Mouse (Mus musculus): ENCODE measurements at regions not wholly inside any gene's neighbourhood (a gene's known extent, or its start where the extent isn't known, plus 50 kb on each side); places are given as distances from the start of the nearest gene placed in this dataset.

GRCm38 (mm10) chr9:115361191-115361590 is 51.0 kb upstream of the Stt3b start:
- no peak for DNase-seq

DNA sequence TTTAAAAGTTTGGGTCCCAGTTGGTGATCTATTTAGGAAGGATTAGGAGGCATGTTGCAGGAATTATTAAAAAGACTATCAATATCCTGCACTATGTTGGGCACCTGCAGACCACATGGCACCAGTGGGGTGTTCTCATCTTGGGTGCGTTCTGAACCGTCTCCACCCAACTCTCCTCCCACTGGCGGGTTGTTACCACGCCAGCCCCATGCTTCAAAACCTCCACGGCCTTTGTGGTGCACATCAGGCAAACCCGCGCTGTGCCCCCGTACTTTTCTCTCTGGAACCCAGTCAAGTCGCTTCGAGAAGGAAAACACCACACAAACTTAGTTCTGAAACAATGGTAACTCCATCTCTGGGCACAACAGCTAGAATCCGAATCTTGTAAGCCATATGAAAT is 51.7 kb upstream of the Stt3b start:
- DNase-seq = no peak

GRCm38 (mm10) chr9:115362486-115362885 is 52.3 kb upstream of the Stt3b start:
- no peak for DNase-seq

- DNase-seq = peak in 1 of 2 experiments; percentile 5
These were observed 55.0 kb upstream of the Stt3b start for GRCm38 (mm10) chr9:115364919-115365861.

GRCm38 (mm10) chr9:115367808-115368207 is 57.6 kb upstream of the Stt3b start:
- no peak for DNase-seq

GRCm38 (mm10) chr9:115380276-115380675 is 70.1 kb upstream of the Stt3b start:
- DNase-seq = peak; percentile 17 to 35

GRCm38 (mm10) chr9:115382824-115383475 is 72.7 kb upstream of the Stt3b start:
- DNase-seq = no peak

DNA sequence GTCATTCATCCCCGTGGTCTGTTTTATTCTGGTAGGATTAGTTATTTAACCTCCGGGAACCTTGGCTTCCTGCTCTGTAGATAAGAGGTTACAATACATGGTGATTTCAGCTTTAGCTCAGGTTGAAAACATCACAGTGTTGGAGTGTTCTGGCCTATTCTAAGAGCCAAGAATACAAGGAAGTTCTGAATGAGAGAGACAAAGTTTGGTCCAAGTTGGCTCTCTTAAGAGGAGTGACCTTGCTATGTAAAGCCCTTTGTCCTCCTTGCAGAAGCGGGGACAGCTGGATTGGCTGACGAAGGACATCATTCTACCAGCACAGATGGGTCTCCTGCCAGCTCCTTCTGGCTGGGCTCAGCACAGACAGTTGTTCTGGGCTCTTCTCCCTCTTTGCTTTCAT is 73.7 kb upstream of the Stt3b start:
- no peak for DNase-seq

GRCm38 (mm10) chr9:115384345-115384744 is 74.1 kb upstream of the Stt3b start:
- DNase-seq = no peak

- DNase-seq = no peak
These were observed 77.5 kb upstream of the Stt3b start for GRCm38 (mm10) chr9:115387471-115388360.

- no peak for DNase-seq
These were observed 78.1 kb upstream of the Stt3b start for GRCm38 (mm10) chr9:115388361-115388759.

- no peak for DNase-seq
These were observed 78.9 kb upstream of the Stt3b start for GRCm38 (mm10) chr9:115389082-115389481.

- peak; percentile 47 to 61 for DNase-seq
These were observed 80.7 kb upstream of the Stt3b start for GRCm38 (mm10) chr9:115390880-115391281.

- DNase-seq = no peak
These were observed 85.3 kb upstream of the Stt3b start for GRCm38 (mm10) chr9:115395511-115395910.

GRCm38 (mm10) chr9:115400461-115400860 is 90.2 kb upstream of the Stt3b start:
- DNase-seq = no peak

DNA sequence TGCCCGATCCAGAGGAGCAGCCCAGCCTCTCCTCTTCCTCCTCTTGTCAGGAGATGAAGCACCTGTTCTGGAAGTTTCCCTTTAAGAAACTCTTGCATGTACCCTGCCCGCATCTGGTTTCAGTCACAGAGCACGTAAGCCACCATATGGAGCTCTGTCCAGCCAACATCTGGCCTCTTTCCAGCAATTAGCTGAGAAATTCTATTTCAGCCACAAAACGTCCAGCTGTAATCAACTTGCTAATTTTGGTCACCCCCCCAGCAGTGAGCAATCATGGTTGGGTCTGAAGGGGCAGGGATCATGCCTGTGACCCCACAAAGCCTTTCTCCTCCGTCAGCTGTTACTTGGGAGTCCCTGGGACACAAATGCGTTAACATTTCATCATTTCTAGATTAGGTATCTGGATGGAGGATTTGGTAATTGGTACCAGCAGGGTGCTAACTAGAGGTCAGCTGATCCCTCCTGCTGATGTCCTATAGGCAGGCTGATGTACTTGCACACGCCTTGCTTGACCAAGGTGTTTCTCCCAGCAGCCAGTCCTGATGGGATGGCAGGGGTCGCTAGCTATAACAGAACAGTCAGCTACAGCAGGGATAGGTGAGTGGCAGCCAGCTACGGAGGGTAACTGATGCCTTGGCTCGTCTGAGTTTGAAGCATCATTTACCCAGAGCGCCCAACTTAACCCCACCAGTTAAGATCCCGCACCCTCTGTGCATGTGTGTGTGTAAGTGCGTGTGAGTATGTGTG is 91.4 kb upstream of the Stt3b start:
- no peak for DNase-seq

- no peak for DNase-seq
These were observed 92.4 kb upstream of the Stt3b start for GRCm38 (mm10) chr9:115402661-115403060.

DNA sequence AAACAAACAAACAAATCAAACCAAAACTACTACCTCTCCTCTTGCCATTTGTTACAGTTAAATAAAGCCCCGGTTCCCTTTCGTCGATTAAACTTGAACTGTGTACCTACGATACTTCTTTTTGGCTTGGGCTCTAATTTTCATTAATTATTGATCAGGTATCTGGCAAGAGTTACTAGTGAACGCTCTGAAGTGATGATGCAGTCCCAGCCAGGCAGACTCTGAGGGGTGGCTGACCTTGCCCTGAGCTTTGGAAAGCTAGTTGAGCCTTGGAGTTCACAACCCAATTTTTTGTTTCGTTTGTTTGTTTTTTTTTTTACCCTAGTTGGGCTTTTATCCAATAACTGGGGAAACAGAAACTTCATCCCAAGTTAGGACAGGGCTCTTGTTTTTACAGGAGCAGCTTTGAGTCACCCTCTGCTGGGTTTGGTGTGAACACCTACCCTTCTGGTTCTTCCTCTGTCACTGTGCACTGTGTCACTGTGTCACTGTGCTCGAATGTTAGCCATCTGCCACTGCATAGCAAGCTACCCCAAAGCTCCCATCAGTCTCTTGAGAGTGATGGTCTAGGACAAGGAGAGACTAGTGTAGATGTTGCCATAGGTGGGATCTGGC is 93.2 kb upstream of the Stt3b start:
- DNase-seq = no peak

DNA sequence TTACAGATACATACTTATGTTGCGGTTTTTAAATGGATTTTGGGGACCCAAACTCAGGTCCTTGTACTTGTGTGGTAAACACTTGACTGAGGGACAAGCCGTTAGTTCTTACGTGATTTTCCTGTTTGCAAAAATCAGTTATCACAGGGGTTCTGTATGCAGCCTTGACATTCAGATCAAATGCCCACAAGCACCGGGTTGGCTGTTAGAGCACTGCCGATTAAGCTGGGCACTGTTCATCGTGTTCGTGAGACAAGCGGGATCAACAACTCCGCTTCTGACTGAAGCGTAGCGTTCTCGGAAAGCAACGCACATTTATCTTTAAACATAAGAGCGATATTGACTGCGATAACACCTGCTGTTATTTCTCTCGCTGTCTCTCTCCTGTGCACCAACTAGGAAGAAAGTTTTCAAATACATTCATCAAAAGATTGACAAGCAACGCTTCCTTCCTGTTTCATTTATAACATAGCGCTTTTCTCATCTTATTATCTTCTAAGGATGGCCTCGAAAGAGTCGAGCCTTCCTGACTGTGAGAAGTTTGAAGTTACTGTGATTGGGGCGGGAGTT is 97.8 kb upstream of the Stt3b start:
- no peak for DNase-seq

- no peak for DNase-seq
These were observed 98.7 kb upstream of the Stt3b start for GRCm38 (mm10) chr9:115408886-115409285.

DNA sequence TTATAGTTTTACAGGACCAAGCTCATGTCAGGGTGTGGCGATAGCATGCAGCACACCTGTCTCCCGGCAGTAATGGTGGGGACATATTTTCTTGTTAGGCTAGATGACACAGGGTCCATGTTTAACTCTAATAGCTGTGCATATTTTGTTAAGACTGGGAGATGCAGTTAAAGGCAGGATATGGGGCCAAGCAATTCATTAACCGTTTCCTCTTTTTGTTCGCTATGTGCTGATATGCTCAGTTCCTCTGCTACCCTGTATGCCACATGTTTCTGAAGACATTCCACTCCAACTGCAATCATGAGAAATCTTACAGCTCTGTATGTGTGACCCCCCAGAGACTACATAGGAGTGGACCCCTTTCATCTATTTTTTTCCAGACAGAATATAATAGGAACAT is 104.0 kb upstream of the Stt3b start:
- no peak for DNase-seq

- no peak for DNase-seq
These were observed 112.6 kb upstream of the Stt3b start for GRCm38 (mm10) chr9:115422786-115423185.
